Mouse (Mus musculus) ovary, postnatal 14 days (tissue): Measurements from ENCODE around the gene Tmem131l.

Experiments
- DNase-seq: peaks from one replicate; pipeline ENCODE4 v3.0.0; 2022; ENCODE audit warnings: low spot score

Tmem131l gene

GRCm38 (mm10) chr3:84039646-84040475 is at the start of gene Tmem131l:
Gene Tmem131l, minus strand, starts transcription at chr3:84040175.
- peak; percentile 60 for DNase-seq

- no peak for DNase-seq
Observed at GRCm38 (mm10) chr3:84086921-84087320, 46.9 kb upstream of the Tmem131l start.

- no peak for DNase-seq
Observed at GRCm38 (mm10) chr3:84086337-84086736, 46.4 kb upstream of the Tmem131l start.

GRCm38 (mm10) chr3:84085429-84085828 is 45.5 kb upstream of the Tmem131l start:
- DNase-seq: no peak

GRCm38 (mm10) chr3:84081208-84081722 is 41.3 kb upstream of the Tmem131l start:
- DNase-seq: no peak

- DNase-seq: no peak
Observed at GRCm38 (mm10) chr3:84080074-84080473, 40.1 kb upstream of the Tmem131l start.

GRCm38 (mm10) chr3:84077505-84077904 is 37.5 kb upstream of the Tmem131l start:
- DNase-seq: no peak

- DNase-seq: no peak
Observed at GRCm38 (mm10) chr3:84076543-84077332, 36.8 kb upstream of the Tmem131l start.

GRCm38 (mm10) chr3:84075516-84075915 is 35.5 kb upstream of the Tmem131l start:
- no peak for DNase-seq

GRCm38 (mm10) chr3:84074777-84075176 is 34.8 kb upstream of the Tmem131l start:
- no peak for DNase-seq

GRCm38 (mm10) chr3:84071641-84072040 is 31.7 kb upstream of the Tmem131l start:
- DNase-seq: no peak

- DNase-seq: no peak
Observed at GRCm38 (mm10) chr3:84070811-84071210, 30.8 kb upstream of the Tmem131l start.

GRCm38 (mm10) chr3:84068831-84069709 is 29.1 kb upstream of the Tmem131l start:
- no peak for DNase-seq

- no peak for DNase-seq
Observed at GRCm38 (mm10) chr3:84065825-84066224, 25.9 kb upstream of the Tmem131l start.

- no peak for DNase-seq
Observed at GRCm38 (mm10) chr3:84063369-84063914, 23.5 kb upstream of the Tmem131l start.

GRCm38 (mm10) chr3:84061523-84062453 is 21.8 kb upstream of the Tmem131l start:
- no peak for DNase-seq

- DNase-seq: no peak
Observed at GRCm38 (mm10) chr3:84060946-84061345, 21.0 kb upstream of the Tmem131l start.

GRCm38 (mm10) chr3:84060128-84060527 is 20.2 kb upstream of the Tmem131l start:
- no peak for DNase-seq

- no peak for DNase-seq
Observed at GRCm38 (mm10) chr3:84059676-84060075, 19.7 kb upstream of the Tmem131l start.

- DNase-seq: no peak
Observed at GRCm38 (mm10) chr3:84059261-84059660, 19.3 kb upstream of the Tmem131l start.
